Mouse (Mus musculus) R1 (cell line): ENCODE measurements at regions not wholly inside any gene's neighbourhood (a gene's known extent, or its start where the extent isn't known, plus 50 kb on each side); places are given as distances from the start of the nearest gene placed in this dataset.

Experiments used
- DNase-seq: peaks from one replicate; pipeline ENCODE4 v3.0.0-alpha.2; 2018; ENCODE audit warnings: low read depth, low spot score

DNA sequence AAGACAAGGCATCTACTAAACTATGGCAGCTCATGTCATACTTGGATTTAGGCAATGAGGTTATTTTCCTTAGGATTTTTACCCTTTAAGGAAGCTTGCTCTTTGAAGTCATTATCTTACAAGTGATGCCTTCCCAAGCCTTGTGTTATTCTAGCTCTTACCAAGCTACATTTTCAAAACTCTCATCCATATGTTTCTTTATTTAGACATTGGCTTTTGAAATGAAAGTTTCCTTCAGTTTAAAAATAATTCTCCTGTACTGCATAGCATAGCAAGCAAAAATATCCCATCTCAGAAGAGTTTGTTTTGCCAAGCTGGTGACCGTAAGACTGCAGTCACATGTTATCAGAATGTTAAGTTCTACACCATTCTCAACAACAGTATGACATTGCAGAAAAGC is 372.8 kb upstream of the Sptlc3 start:
- DNase-seq = no peak

DNA sequence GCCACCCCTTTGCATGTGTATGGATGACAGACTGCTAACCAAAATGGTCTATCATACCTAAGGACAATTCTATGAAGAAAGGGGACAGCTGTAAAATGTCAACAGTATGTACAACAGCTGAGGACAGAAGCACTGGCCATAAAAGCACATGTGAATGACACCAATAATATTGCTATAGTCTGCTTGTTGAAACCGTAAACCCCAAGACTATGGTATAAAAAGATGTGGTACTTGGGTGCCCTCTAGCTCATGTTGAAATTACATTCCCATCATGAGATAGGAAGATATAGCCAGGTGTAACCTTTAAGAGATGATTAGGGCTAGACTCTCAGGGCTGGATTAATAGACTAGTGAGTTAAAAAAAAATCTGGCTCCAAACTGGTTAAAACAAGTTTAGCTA is 361.6 kb upstream of the Sptlc3 start:
- DNase-seq = no peak

DNA sequence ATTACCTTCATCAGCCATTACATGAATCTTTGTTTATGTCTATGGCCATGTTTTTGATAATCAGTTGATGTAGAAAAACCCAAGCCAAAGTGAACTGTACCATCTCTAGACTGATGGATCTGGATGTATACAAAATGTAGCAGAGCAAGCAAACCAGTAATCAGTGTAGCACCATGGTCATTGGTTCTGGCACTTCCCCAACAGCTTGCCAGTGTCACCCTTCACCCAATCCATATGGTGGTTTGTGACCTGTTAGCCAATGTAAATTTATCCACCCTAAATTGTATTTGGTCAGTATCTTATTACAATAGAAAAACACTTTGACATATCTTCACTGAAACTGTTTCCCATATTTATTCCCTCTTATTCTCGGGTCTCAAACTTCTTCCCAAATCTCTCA is 346.7 kb upstream of the Sptlc3 start:
- no peak for DNase-seq

DNA sequence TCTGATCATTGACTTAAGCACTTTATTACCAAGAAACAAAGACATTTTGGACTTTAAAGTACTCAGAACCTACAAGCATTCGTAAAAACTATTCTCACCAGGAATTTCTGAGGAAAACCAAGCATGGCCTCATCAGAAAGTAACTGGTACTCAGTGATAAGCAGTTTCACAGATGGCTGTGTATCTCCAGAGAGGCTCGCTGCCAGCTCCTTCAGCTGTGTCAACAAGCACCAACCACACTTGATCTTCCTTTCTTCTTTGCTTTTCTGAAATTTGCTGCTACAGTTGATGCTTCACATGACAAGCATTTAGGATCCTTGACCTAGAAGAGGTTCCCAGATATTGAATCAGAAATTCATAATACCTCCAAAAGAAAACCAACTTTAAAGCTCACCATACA is 314.1 kb upstream of the Sptlc3 start:
- no peak for DNase-seq

- no peak for DNase-seq
Measured at GRCm38 (mm10) chr2:139198281-139198680, 295.4 kb upstream of the Sptlc3 start.

GRCm38 (mm10) chr2:139207649-139208048 is 286.1 kb upstream of the Sptlc3 start:
- no peak for DNase-seq

DNA sequence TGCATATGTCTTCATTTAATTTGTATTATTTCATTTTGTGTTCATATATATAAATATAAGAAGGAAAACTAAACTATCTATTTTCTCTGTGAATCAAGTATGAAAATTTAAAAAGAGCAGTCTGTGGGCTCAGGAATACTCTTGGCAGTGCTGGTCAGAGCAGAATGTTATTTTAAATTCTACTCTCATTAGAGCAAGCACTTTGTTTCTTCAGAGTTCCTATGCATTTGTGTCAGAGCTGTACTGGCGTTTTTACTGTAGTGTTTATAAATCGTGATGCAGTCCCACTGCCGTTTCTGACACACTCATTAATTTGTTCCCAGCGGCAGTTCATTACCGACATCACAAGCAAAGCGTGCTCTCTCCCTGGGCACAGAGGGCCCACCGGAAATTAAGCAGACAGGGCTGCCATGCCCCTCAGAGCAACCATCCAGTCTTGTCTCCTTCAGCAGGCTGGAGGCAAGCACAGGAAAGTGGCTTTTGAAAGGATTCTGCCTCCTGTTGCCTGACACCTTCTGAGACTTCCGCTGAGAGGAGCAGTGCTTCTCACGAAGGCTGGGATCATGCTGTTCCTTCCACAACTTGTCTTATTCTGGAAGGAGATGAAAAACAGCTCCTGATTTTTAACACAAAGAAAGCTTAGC is 272.8 kb upstream of the Sptlc3 start:
- DNase-seq = peak; percentile 5

GRCm38 (mm10) chr2:139230453-139230852 is 263.3 kb upstream of the Sptlc3 start:
- DNase-seq = no peak

DNA sequence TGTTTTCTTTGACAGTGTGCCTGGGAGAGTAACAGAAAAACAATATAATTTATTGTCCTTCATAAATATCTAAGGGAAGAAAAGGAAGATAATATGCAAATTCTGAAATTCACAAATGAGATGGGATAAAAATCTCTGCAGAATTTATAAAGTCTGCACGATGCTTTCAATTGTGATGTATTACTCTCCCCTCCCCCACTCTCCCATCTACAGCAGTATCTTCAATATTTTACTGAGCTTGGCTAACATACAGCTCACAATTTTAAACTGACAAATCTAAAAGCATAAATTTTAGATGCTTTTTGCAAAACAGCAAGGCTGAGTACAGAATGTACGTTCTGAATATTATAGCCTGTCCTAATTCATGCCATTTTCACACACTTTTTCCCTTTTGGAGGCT is 243.6 kb upstream of the Sptlc3 start:
- no peak for DNase-seq

GRCm38 (mm10) chr2:139267119-139267518 is 226.6 kb upstream of the Sptlc3 start:
- no peak for DNase-seq

DNA sequence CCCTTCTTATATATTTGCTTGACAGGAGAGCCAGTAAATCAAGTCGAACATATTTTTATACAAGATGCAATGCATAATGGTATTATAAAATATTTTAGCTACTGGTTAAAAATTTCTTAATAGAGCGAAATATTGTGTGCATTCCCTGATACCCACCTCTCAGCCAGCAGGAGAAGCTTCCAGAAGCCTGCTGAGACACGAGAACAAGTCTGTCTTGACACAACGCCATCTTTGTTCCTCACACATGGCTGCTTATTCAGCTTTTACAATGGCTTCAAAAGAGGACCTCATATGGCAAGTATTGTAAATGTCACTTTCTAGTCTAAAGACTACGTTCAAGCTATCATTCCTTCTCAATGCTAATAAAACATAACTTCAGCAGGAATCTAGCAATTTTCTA is 217.1 kb upstream of the Sptlc3 start:
- no peak for DNase-seq

DNA sequence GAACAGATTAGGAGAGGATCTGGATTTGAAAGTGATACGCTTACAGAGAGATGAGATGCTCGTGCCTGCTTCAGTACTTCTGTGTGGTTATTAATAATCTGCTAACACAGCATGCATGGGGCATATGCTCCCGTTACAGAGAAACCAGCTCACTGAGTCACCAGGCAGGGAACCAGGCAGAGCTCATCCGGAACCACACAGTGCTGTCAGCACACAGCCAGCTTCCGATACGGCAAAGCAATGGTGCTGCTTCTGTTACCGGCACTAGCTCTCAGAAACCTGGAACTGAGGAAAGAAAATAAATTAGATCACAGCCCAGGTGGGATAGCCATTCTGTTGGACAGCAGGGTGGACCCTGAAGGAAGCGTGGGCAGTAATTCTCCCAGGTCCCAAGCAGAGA is 216.1 kb upstream of the Sptlc3 start:
- no peak for DNase-seq

GRCm38 (mm10) chr2:139281056-139281455 is 212.7 kb upstream of the Sptlc3 start:
- DNase-seq = no peak

- no peak for DNase-seq
Measured at GRCm38 (mm10) chr2:139284315-139284714, 209.4 kb upstream of the Sptlc3 start.

GRCm38 (mm10) chr2:139286446-139286845 is 207.3 kb upstream of the Sptlc3 start:
- peak; percentile 7 for DNase-seq

GRCm38 (mm10) chr2:139298541-139299152 is 195.1 kb upstream of the Sptlc3 start:
- DNase-seq = peak; percentile 61

GRCm38 (mm10) chr2:139311401-139311812 is 182.3 kb upstream of the Sptlc3 start:
- no peak for DNase-seq

DNA sequence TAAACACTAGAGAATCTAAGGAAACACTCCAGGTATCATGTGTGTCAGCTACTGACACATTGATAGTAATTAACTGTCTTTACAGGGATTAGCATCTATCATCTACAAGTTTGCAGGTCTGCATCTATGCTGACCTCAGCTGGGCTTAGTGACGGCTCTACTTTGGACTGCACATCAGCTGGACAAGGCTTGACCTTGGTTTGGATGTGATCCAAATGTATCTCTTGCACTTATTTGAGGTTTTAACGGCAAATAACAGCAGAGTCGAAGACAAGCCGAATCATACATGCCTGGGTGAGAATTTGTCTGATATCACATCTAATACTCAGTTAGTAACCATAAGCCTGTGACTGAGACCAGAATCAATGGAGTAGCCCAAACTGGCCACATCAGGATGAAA is 181.7 kb upstream of the Sptlc3 start:
- no peak for DNase-seq

DNA sequence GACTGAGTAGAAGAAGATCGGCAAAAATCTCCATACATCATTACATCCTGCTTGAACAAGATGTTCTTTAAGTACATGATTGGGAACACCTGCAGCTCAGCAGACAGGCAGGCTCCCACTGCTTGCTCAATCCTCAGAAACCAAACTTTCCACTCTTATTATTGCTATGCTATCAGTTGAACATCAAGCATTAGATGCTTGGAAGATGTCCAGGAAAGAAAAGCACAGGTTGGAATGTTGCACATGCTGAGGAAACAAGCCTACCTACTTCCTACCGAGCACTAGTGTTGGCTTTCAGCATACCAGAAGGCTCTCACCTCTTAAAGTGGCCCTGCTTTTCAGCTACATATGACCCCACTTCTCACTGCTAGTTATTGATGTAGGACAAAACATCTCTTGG is 171.2 kb upstream of the Sptlc3 start:
- DNase-seq = no peak

- no peak for DNase-seq
Measured at GRCm38 (mm10) chr2:139325501-139325900, 168.2 kb upstream of the Sptlc3 start.

- DNase-seq = no peak
Measured at GRCm38 (mm10) chr2:139334681-139335080, 159.0 kb upstream of the Sptlc3 start.

DNA sequence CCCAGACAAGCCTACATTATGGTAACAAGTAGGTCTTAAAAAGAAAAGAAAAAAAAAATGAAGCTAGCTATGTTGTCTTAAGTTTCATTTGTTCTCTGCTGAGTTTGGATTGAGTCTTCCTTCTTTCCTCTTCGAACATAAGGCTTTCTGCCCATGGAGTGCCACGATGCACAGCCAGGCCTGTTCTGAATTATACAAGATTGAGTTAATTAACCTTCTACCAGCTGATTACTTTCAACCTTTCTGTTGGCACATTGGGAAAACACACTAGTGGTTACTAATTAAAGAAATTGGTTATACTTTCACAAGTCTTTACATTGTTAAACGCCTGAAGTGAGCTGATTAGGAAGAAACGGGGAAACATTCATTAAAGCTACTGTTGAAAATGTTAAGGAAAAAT is 155.5 kb upstream of the Sptlc3 start:
- no peak for DNase-seq

- no peak for DNase-seq
Measured at GRCm38 (mm10) chr2:139356280-139357010, 137.3 kb upstream of the Sptlc3 start.
